Mouse (Mus musculus): ENCODE data around the gene Ifngr1. TPM values are rescaled to one million over a fixed set of nuclear protein-coding genes. Genes with fewer than 3 reads are reported as not detected.
"Not testable (repeated sequence)": the region's sequence is repeated elsewhere in the genome, so short reads cannot be mapped to it uniquely, and the experiment has no call there.

Gene Ifngr1
- polyA plus RNA-seq, 1 experiment: 5.9 TPM

DNA sequence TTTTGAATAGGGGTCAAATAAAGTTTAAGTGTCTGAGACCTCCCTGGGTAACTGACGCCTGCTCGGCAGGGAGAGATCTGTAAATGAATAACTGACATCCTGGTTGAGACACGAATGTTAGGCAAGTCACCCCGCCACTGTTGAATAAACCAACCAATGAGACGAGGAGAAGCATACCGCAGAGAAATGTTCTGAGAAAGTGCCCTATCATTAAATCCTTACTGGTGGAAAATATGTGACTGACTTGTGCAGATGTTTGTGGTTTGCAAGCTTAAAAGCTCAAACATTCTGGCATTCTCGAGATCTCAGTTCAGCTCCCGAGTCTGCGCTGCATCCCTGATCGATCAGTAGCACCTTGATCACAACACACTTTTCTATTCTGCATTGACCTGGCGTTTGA, 6.3 kb downstream of the Ifngr1 start:
- Histone ChIP-seq H3K36me3 (ENCODE audit: control insufficient read depth, insufficient read depth, low read length) (no peaks in the 10 kb centered on the region), H3K27ac (ENCODE audit: control insufficient read depth, insufficient read depth, low read depth, low read length) (no peak overlapping the region), H3K27me3 (ENCODE audit: control insufficient read depth, insufficient read depth, low read length) (no peaks in the 10 kb centered on the region), H3K4me1 (ENCODE audit: control insufficient read depth, insufficient read depth, low read length) (no peaks in the 10 kb centered on the region), H3K4me3 (ENCODE audit: control insufficient read depth, low read depth, low read length) (no peak overlapping the region)
- TF ChIP-seq CTCF (IDR thresholded peaks at IDR 0.05; ENCODE audit: control insufficient read depth, insufficient read depth, insufficient replicate concordance, low read depth, low read length): no peak
- TF ChIP-seq POLR2A (IDR thresholded peaks at IDR 0.05; ENCODE audit: control insufficient read depth, low read depth, low read length): no peak

DNA sequence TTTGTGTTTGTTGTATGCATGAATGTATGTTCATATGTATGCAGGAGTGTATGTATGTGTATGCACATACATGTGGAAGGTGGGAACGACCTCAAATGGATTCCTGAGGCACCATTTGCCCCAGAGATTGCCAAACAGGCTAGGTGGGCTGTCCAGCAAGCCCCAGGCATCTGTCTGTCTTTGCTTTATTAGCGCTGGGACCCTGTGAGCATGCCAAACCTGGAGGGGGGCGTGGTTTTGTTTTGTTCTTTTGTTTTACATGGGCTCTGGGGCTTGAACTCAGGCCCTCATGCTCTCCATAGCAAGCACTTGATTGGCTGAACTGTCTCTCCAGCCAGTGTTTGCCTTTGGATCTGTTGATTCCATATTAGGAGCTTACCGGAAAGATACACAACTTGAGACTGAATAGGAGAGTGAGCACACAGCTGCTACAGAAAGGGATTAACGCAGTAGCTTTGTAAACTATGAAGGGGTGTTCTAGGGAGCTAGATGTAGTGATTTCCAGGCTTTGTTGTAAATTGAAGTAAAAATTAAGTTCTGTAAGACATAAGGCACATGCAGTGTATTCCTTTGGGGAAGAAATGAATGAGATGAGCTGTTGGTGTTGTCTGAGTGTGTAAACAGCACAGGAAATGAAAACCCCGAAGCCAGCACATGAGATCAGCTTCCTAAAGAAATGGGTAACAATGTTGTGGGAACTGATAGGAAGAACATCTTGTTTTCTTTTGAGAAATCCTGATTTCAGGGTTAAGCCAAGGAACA, 7.8 kb downstream of the Ifngr1 start:
- H3K36me3 ChIP-seq (ENCODE audit: control insufficient read depth, insufficient read depth, low read length): no peaks in the 10 kb centered on the region

DNA sequence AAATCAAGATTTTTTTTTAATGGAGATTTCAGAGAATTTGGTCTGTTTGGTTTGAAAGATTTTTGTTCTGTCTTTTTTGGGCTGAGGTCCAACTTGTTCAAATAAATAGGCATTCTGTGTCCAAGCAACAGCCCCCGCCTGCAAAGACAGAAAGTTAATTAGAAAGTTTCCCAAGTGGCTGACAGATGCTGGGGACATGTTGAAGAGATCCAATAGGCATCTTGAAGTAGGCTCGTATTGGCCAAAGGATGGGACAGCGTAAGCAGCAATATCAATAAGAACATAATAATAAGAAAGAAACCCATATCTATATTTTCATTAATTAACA, 8.3 kb downstream of the Ifngr1 start:
- Histone ChIP-seq H3K4me1 (ENCODE audit: control insufficient read depth, insufficient read depth, low read length) (peaks cover 2% of the 10 kb centered on the region; the same call in 1 of the 2 replicates), H3K27me3 (ENCODE audit: control insufficient read depth, insufficient read depth, low read length) (no peaks in the 10 kb centered on the region), H3K36me3 (ENCODE audit: control insufficient read depth, insufficient read depth, low read length) (no peaks in the 10 kb centered on the region), H3K27ac (ENCODE audit: control insufficient read depth, insufficient read depth, low read depth, low read length) (no peak overlapping the region), H3K4me3 (ENCODE audit: control insufficient read depth, low read depth, low read length) (no peak overlapping the region)
- no peak for TF ChIP-seq POLR2A (IDR thresholded peaks at IDR 0.05; ENCODE audit: control insufficient read depth, low read depth, low read length)
- TF ChIP-seq CTCF (IDR thresholded peaks at IDR 0.05; ENCODE audit: control insufficient read depth, insufficient read depth, insufficient replicate concordance, low read depth, low read length): no peak

More for the DNA sequence above, 7.8 kb downstream of the Ifngr1 start:
- no peak overlapping the region for H3K4me3 ChIP-seq (ENCODE audit: control insufficient read depth, low read depth, low read length)
- no peak overlapping the region for H3K27ac ChIP-seq (ENCODE audit: control insufficient read depth, insufficient read depth, low read depth, low read length)
- H3K4me1 ChIP-seq (ENCODE audit: control insufficient read depth, insufficient read depth, low read length): peaks cover 2% of the 10 kb centered on the region; the same call in 1 of the 2 replicates
- H3K27me3 ChIP-seq (ENCODE audit: control insufficient read depth, insufficient read depth, low read length): no peaks in the 10 kb centered on the region
- TF ChIP-seq POLR2A (IDR thresholded peaks at IDR 0.05; ENCODE audit: control insufficient read depth, low read depth, low read length) (no peak), CTCF (IDR thresholded peaks at IDR 0.05; ENCODE audit: control insufficient read depth, insufficient read depth, insufficient replicate concordance, low read depth, low read length) (no peak)

DNA sequence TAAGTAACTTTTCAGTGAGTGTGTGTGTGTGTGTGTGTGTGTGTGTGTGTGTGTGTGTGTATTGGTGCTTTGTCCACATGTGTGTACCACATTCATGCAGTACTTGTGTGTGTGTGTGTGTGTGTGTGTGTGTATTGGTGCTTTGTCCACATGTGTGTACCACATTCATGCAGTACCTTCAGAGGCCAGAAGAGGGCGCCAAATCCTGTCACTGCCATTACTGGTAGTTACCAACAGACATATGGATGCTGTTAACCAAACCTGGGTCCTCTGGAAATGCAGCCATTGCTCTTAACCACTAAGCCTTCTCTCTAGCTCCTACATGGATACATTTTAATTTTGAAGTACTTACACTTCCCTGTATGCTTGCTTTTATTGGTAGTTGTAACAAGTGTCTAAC, 9.8 kb downstream of the Ifngr1 start:
- TF ChIP-seq CTCF (IDR thresholded peaks at IDR 0.05; ENCODE audit: control insufficient read depth, insufficient read depth, insufficient replicate concordance, low read depth, low read length): peak; percentile 28; the same call in 1 of the 2 replicates
- H3K36me3 ChIP-seq (ENCODE audit: control insufficient read depth, insufficient read depth, low read length); H3K4me1 ChIP-seq (ENCODE audit: control insufficient read depth, insufficient read depth, low read length); H3K27ac ChIP-seq (ENCODE audit: control insufficient read depth, insufficient read depth, low read depth, low read length); H3K4me3 ChIP-seq (ENCODE audit: control insufficient read depth, low read depth, low read length); H3K27me3 ChIP-seq (ENCODE audit: control insufficient read depth, insufficient read depth, low read length): not testable (repeated sequence)

DNA sequence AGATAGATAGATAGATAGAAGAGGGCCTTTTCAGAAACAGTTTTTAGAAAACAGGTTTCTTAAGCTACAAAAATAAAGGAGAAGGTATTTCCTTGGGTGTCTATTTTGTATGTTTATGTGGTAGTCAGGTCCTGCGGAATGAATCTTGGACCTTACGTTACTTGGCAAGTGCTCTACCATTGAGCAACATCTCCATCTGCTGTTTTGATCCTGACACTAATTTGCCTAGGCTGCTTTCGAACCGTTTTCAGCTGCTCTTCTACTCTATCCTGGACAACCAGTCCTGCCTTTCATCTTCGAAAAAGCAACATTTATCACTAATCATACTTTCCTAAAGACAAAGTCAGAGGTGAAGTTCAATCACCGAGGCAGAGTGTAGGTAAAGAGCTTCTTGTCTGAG, 11.5 kb downstream of the Ifngr1 start:
- no peaks in the 10 kb centered on the region; the same call in 1 of the 2 replicates for H3K36me3 ChIP-seq (ENCODE audit: control insufficient read depth, insufficient read depth, low read length)

DNA sequence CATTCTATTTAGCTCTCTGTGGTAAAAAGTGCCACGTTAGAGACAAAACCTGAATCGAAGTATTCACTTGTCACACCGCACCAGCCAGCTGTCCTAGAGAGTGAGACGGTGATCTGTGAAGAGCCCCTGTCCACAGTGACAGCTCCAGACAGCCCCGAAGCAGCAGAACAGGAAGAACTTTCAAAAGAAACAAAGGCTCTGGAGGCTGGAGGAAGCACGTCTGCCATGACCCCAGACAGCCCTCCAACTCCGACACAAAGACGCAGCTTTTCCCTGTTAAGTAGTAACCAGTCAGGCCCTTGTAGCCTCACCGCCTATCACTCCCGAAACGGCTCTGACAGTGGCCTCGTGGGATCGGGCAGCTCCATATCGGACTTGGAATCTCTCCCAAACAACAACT, 17.4 kb downstream of the Ifngr1 start:
- H3K27ac ChIP-seq (ENCODE audit: control insufficient read depth, insufficient read depth, low read depth, low read length): peak overlapping the region; percentile 49
- H3K4me3 ChIP-seq (ENCODE audit: control insufficient read depth, low read depth, low read length): no peak overlapping the region
- no peaks in the 10 kb centered on the region for H3K27me3 ChIP-seq (ENCODE audit: control insufficient read depth, insufficient read depth, low read length)
- TF ChIP-seq CTCF (IDR thresholded peaks at IDR 0.05; ENCODE audit: control insufficient read depth, insufficient read depth, insufficient replicate concordance, low read depth, low read length) (no peak), POLR2A (IDR thresholded peaks at IDR 0.05; ENCODE audit: control insufficient read depth, low read depth, low read length) (no peak)
- peaks cover 1% of the 10 kb centered on the region; the same call in 1 of the 2 replicates for H3K36me3 ChIP-seq (ENCODE audit: control insufficient read depth, insufficient read depth, low read length)
- H3K4me1 ChIP-seq (ENCODE audit: control insufficient read depth, insufficient read depth, low read length): peaks cover 2% of the 10 kb centered on the region

More for the DNA sequence above, 11.5 kb downstream of the Ifngr1 start:
- Histone ChIP-seq H3K4me3 (ENCODE audit: control insufficient read depth, low read depth, low read length) (no peak overlapping the region), H3K4me1 (ENCODE audit: control insufficient read depth, insufficient read depth, low read length) (peaks cover 2% of the 10 kb centered on the region), H3K27me3 (ENCODE audit: control insufficient read depth, insufficient read depth, low read length) (no peaks in the 10 kb centered on the region), H3K27ac (ENCODE audit: control insufficient read depth, insufficient read depth, low read depth, low read length) (no peak overlapping the region)
- TF ChIP-seq CTCF (IDR thresholded peaks at IDR 0.05; ENCODE audit: control insufficient read depth, insufficient read depth, insufficient replicate concordance, low read depth, low read length) (no peak), POLR2A (IDR thresholded peaks at IDR 0.05; ENCODE audit: control insufficient read depth, low read depth, low read length) (no peak)

DNA sequence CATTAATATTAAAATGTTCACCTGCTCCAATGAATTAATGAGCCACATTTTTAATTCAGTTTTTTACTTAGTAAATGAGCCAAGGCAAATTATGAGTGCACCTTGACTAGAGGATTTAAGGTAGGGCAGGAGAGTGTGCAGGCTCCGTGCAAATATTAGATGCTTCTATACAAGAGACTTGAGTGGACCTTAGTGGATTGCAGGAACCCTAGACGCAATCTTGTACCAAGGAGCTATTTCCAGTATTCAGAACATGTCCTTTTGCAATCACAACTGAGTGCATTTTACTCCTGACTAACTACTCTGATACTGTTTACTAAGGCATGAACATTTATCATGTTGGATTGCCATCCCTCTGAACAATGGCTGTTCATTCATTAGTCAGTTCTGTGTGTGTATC, 19.9 kb downstream of the Ifngr1 start:
- peaks cover 1% of the 10 kb centered on the region; the same call in 1 of the 2 replicates for H3K36me3 ChIP-seq (ENCODE audit: control insufficient read depth, insufficient read depth, low read length)
- no peak overlapping the region for H3K4me3 ChIP-seq (ENCODE audit: control insufficient read depth, low read depth, low read length)
- no peaks in the 10 kb centered on the region for H3K27me3 ChIP-seq (ENCODE audit: control insufficient read depth, insufficient read depth, low read length)
- no peak for TF ChIP-seq POLR2A (IDR thresholded peaks at IDR 0.05; ENCODE audit: control insufficient read depth, low read depth, low read length)
- TF ChIP-seq CTCF (IDR thresholded peaks at IDR 0.05; ENCODE audit: control insufficient read depth, insufficient read depth, insufficient replicate concordance, low read depth, low read length): no peak
- H3K4me1 ChIP-seq (ENCODE audit: control insufficient read depth, insufficient read depth, low read length): no peaks in the 10 kb centered on the region; the same call in none of the 2 replicates
- no peak overlapping the region for H3K27ac ChIP-seq (ENCODE audit: control insufficient read depth, insufficient read depth, low read depth, low read length)

All from testis, adult 2 months (tissue).